Mouse (Mus musculus) midbrain, embryonic 16.5 days (tissue): Measurements from ENCODE around the gene Pctp. TPM values are rescaled to one million over a fixed set of nuclear protein-coding genes. Genes with fewer than 3 reads are reported as not detected.

Experiments used
- ATAC-seq: fragments of 200-750 bp; cut with Nextera tagmentation; 2 replicates; pipeline ENCODE4 v1.8.0; 2017; ENCODE audit warnings: moderate TSS enrichment
- H3K27ac ChIP-seq: fragments of 300-500 bp; sonication (generic); 2 replicates; pipeline ENCODE4 v1.5.1; 2014; ENCODE audit warnings: mild to moderate bottlenecking, low read length, mixed read lengths
- H3K27me3 ChIP-seq: fragments of 300-500 bp; sonication (generic); 2 replicates; pipeline ENCODE4 v1.6.1; 2014; ENCODE audit warnings: low read depth, low read length, mixed read lengths; ENCODE audit not compliant: control insufficient read depth, insufficient read depth
- H3K36me3 ChIP-seq: fragments of 300-500 bp; sonication (generic); 2 replicates; pipeline ENCODE4 v1.6.1; 2014; ENCODE audit warnings: mild to moderate bottlenecking, low read length, moderate library complexity, mixed read lengths; ENCODE audit not compliant: control insufficient read depth, insufficient read depth
- H3K4me1 ChIP-seq: fragments of 300-500 bp; sonication (generic); 2 replicates; pipeline ENCODE4 v1.6.1; 2014; ENCODE audit warnings: mild to moderate bottlenecking, low read length, mixed read lengths; ENCODE audit not compliant: control insufficient read depth, insufficient read depth
- H3K4me2 ChIP-seq: fragments of 300-500 bp; sonication (generic); 2 replicates; pipeline ENCODE4 v1.6.1; 2014; ENCODE audit warnings: mild to moderate bottlenecking, low read length, mixed read lengths
- H3K4me3 ChIP-seq: fragments of 300-500 bp; sonication (generic); 2 replicates; pipeline ENCODE4 v1.5.1; 2014; ENCODE audit warnings: low read depth, mild to moderate bottlenecking, low read length, moderate library complexity, mixed read lengths
- H3K9ac ChIP-seq: fragments of 300-500 bp; sonication (generic); 2 replicates; pipeline ENCODE4 v1.6.1; 2014; ENCODE audit warnings: low read depth, low read length, mixed read lengths
- H3K9me3 ChIP-seq: fragments of 300-500 bp; sonication (generic); replicated peaks from 2 replicates; pipeline ENCODE4 v1.6.1; 2014; ENCODE audit warnings: mild to moderate bottlenecking, low read length, mixed read lengths; ENCODE audit not compliant: control insufficient read depth, poor library complexity, severe bottlenecking
- WGBS: fragments of 180-500 bp; shearing (Covaris S2); extraction: QIAGEN DNeasy Blood & Tissue Kit; methylation state at CpG from one replicate; pipeline ENCODE4 v1.1.7; 2014; 5-methylcytosine and 5-hydroxymethylcytosine counted together
- polyA plus RNA-seq: library from polyadenylated mRNA; unstranded; fragments of >200 nt; fragmentation: Nextera tagmentation; extraction: Ambion mirVana; gene quantifications from 2 replicates; pipeline ENCODE4 v1.2.1, GENCODE M21; 2015

The Pctp gene
- polyA plus RNA-seq, 1 experiment from 2014 or later, result 0.87 TPM

DNA sequence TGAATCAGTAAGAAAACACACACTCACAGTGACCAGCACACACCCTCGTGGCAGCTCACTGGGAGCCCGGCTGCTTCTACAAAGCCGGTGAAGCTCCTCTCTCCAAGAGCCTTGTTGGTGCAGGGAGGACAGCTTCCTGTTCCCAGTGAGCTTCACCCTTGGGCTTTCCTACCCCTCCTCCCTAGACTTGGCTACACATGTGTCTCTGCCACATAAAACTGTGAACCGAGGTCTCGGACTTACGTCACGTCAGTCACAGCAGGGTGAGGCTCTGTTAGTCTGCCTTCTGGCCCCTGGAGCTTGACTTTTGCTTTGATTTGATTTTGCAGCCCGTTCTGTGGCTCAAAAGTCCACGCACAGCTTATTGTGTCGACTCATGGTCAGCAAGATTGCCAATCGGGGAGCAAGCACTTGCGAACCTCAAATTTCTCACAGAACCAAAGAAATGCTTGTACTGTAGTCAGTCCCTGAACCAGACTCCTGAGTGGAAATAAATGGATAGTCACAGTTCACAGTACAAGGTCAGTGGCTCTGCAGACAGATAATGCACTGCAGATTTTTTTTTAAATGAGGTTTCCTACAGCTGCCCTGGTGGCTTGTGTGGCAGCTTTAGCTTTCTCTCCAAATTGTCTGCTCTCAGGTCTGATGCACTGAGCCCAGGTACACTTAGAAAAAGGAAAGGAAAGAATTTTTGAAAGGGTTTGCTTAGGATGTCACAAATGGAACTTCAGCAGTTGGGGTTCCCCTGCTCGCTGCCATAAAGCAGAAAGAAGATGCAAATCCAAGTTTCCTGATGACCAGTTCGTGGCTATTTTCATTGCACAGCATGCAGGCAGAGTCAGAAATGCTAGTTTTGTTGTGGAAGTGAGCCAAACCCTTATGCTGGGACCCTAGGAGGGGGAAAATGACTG lies 23.5 kb upstream of the Pctp start:
- H3K27ac ChIP-seq, result no peak overlapping the region
- H3K4me1 ChIP-seq, result peaks cover 8% of the 10 kb centered on the region
- H3K9ac ChIP-seq, result no peak overlapping the region
- no peak overlapping the region for H3K4me3 ChIP-seq
- H3K4me2 ChIP-seq, result no peak overlapping the region
- H3K9me3 ChIP-seq, result no peaks in the 10 kb centered on the region
- ATAC-seq, result no peak
- no peaks in the 10 kb centered on the region for H3K36me3 ChIP-seq
- 61% methylated on average over 14 of the region's 14 CpGs for WGBS
- H3K27me3 ChIP-seq, result peaks cover 3% of the 10 kb centered on the region; the same call in 1 of the 2 replicates

DNA sequence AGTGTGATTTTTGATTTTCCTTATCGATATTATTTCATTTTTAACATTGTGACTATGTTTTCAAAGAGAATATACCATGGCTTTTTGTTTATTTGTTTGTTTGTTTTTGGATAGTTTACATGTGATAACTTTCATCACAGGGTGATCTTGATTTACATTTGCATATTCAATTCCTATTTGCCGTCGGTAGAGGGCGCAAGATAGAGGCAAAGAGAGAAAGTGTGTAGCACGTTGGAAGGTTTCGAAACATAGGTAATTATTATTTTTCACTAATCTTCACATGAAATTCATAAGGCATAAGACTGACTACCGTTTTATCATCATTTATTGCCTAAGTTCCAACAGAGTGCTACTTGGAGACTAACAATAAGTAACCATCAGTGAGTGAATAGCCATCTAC lies 16.5 kb upstream of the Pctp start:
- Histone ChIP-seq H3K4me3 (no peak overlapping the region), H3K27ac (no peak overlapping the region), H3K27me3 (no peaks in the 10 kb centered on the region), H3K36me3 (no peaks in the 10 kb centered on the region), H3K9me3 (no peaks in the 10 kb centered on the region; the same call in 1 of the 2 replicates), H3K9ac (no peak overlapping the region), H3K4me2 (no peak overlapping the region), H3K4me1 (no peaks in the 10 kb centered on the region)
- ATAC-seq, result no peak
- 20% methylated on average over 7 of the region's 7 CpGs for WGBS

- Histone ChIP-seq H3K9me3 (no peaks in the 10 kb centered on the region; the same call in 1 of the 2 replicates), H3K27ac (no peak overlapping the region), H3K4me1 (no peaks in the 10 kb centered on the region), H3K36me3 (no peaks in the 10 kb centered on the region), H3K9ac (no peak overlapping the region), H3K4me2 (no peak overlapping the region), H3K4me3 (no peak overlapping the region), H3K27me3 (no peaks in the 10 kb centered on the region)
- 72% methylated on average over 7 of the region's 7 CpGs for WGBS
- no peak for ATAC-seq
Observed at GRCm38 (mm10) chr11:90015281-90015680, 12.6 kb upstream of the Pctp start.

DNA sequence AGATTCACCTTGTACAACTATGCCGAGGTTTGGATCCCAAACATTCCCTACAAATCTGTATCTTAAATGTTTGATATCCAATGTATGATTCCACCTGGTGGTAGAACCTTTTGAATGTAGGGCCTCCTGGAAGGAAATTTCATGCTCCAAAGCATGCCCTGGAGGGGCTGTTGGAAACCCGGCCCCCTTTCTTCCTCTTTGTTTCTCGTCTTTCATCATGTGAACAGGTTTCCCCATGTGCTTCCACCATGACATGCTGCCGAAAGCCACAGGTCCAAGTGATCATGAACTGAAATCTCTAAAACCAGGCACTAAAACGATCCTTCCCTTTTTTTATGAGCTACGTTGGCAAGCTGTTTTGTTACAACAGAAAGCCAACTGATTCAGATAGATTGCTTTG lies 11.0 kb upstream of the Pctp start:
- H3K4me2 ChIP-seq, result no peak overlapping the region
- no peaks in the 10 kb centered on the region for H3K36me3 ChIP-seq
- WGBS, result 94% methylated on average over 6 of the region's 6 CpGs
- H3K27ac ChIP-seq, result no peak overlapping the region
- no peak for ATAC-seq
- H3K27me3 ChIP-seq, result no peaks in the 10 kb centered on the region
- H3K9me3 ChIP-seq, result no peaks in the 10 kb centered on the region; the same call in 1 of the 2 replicates
- H3K9ac ChIP-seq, result no peak overlapping the region
- H3K4me1 ChIP-seq, result no peaks in the 10 kb centered on the region
- H3K4me3 ChIP-seq, result no peak overlapping the region

GRCm38 (mm10) chr11:90007791-90008531 lies 5.3 kb upstream of the Pctp start:
- Histone ChIP-seq H3K4me3 (no peak overlapping the region), H3K9me3 (no peaks in the 10 kb centered on the region), H3K4me1 (peaks cover 1% of the 10 kb centered on the region; the same call in 1 of the 2 replicates), H3K27ac (no peak overlapping the region), H3K4me2 (no peak overlapping the region), H3K27me3 (no peaks in the 10 kb centered on the region), H3K9ac (no peak overlapping the region), H3K36me3 (no peaks in the 10 kb centered on the region)
- no peak for ATAC-seq
- 36% methylated on average over 7 of the region's 7 CpGs for WGBS

- Histone ChIP-seq H3K4me3 (no peak overlapping the region), H3K4me2 (no peak overlapping the region), H3K27me3 (no peaks in the 10 kb centered on the region), H3K4me1 (peaks cover 5% of the 10 kb centered on the region; the same call in 1 of the 2 replicates), H3K9me3 (no peaks in the 10 kb centered on the region), H3K9ac (no peak overlapping the region), H3K27ac (no peak overlapping the region), H3K36me3 (no peaks in the 10 kb centered on the region)
- no peak for ATAC-seq
- 82% methylated on average over 4 of the region's 4 CpGs for WGBS
Observed at GRCm38 (mm10) chr11:90006111-90006510, 3.4 kb upstream of the Pctp start.

DNA sequence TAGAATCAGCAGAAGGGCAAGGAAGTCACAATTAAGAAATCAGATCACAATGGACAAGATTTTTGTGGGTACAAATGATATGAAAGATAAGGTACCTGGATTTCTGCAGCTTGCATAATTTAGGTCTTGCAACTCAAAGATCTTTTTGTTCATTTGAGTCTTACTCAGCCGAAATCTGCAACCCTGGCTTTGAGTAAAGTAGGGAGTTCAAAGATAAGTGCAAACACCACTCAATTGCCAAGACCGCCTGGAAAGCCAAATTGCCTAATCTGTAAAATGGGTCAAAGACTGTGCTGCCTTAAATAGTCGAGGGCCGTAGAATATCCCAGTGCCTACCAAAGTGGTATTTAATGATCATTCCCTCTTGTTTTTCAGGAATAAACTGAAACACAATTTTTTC lies 692 bp upstream of the Pctp start:
- Histone ChIP-seq H3K4me2 (no peak overlapping the region), H3K9me3 (no peaks in the 10 kb centered on the region), H3K27ac (no peak overlapping the region), H3K36me3 (no peaks in the 10 kb centered on the region), H3K9ac (no peak overlapping the region), H3K4me1 (peaks cover 5% of the 10 kb centered on the region; the same call in 1 of the 2 replicates), H3K4me3 (no peak overlapping the region), H3K27me3 (no peaks in the 10 kb centered on the region)
- no peak for ATAC-seq
- WGBS, result 93% methylated on average over 4 of the region's 4 CpGs

DNA sequence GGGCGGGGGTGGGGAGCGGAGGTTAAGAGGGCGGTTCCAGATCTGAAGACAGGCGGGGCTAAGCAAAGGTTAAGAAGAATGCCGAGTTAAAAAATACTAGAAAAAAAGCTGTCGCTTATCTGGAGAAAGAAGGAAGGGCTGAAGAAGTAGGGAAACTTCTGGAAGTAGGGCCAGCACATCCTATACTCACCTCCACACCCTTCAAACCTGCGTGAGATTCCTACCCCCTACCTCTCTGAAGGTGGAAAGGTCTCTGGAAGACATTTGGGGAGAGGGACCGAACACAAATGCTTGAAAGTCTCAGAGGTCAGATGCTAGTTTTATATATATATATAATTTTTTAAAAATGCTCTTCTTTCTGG lies 274 bp upstream of the Pctp start:
- Histone ChIP-seq H3K4me1 (peaks cover 5% of the 10 kb centered on the region; the same call in 1 of the 2 replicates), H3K27ac (no peak overlapping the region), H3K4me2 (peak overlapping the region; percentile 68), H3K9ac (peak overlapping the region; percentile 62), H3K27me3 (no peaks in the 10 kb centered on the region), H3K9me3 (no peaks in the 10 kb centered on the region), H3K4me3 (peak overlapping the region; percentile 45), H3K36me3 (no peaks in the 10 kb centered on the region)
- no peak for ATAC-seq
- WGBS, result 7% methylated on average over 8 of the region's 8 CpGs
